Mouse (Mus musculus) heart, embryonic 15.5 days (tissue): ENCODE data around the gene Vmn1r85. TPM values are rescaled to one million over a fixed set of nuclear protein-coding genes. Genes with fewer than 3 reads are reported as not detected.

Experiments
- ATAC-seq: fragments of 200-750 bp; cut with Nextera tagmentation; replicated peaks from 2 replicates; pipeline ENCODE4 v1.8.0; 2017; ENCODE audit warnings: low read depth, moderate TSS enrichment; ENCODE audit not compliant: insufficient number of reproducible peaks, insufficient read depth, low FRiP score
- H3K27ac ChIP-seq: fragments of 300-500 bp; sonication (generic); 2 replicates; pipeline ENCODE4 v1.5.1; 2015; ENCODE audit warnings: mild to moderate bottlenecking, inconsistent platforms
- H3K27me3 ChIP-seq: fragments of 300-500 bp; sonication (generic); 2 replicates; pipeline ENCODE4 v1.6.1; 2015; ENCODE audit warnings: inconsistent platforms
- H3K36me3 ChIP-seq: fragments of 300-500 bp; sonication (generic); 2 replicates; pipeline ENCODE4 v1.6.1; 2015; ENCODE audit warnings: mild to moderate bottlenecking, inconsistent platforms
- H3K4me1 ChIP-seq: fragments of 300-500 bp; sonication (generic); replicated peaks from 2 replicates; pipeline ENCODE4 v1.6.1; 2015; ENCODE audit warnings: inconsistent platforms
- H3K4me2 ChIP-seq: fragments of 300-500 bp; sonication (generic); 2 replicates; pipeline ENCODE4 v1.6.1; 2015; ENCODE audit warnings: inconsistent platforms, mild to moderate bottlenecking, moderate library complexity
- H3K4me3 ChIP-seq: fragments of 300-500 bp; sonication (generic); 2 replicates; pipeline ENCODE4 v1.5.1; 2015; ENCODE audit warnings: mild to moderate bottlenecking, inconsistent platforms
- H3K9ac ChIP-seq: fragments of 300-500 bp; sonication (generic); 2 replicates; pipeline ENCODE4 v1.6.1; 2015; ENCODE audit warnings: mild to moderate bottlenecking, inconsistent platforms
- H3K9me3 ChIP-seq: fragments of 300-500 bp; sonication (generic); replicated peaks from 2 replicates; pipeline ENCODE4 v1.6.1; 2016; ENCODE audit warnings: inconsistent platforms
- WGBS: fragments of 180-500 bp; shearing (Covaris S2); methylation state at CpG from one replicate; pipeline ENCODE4 v1.1.7; 2015; ENCODE audit warnings: mixed read lengths; 5-methylcytosine and 5-hydroxymethylcytosine counted together
- polyA plus RNA-seq: library from polyadenylated mRNA; unstranded; fragments of >200 nt; fragmentation: Nextera tagmentation; extraction: Ambion mirVana; gene quantifications from 2 replicates; pipeline ENCODE4 v1.2.1, GENCODE M21; 2015

Gene Vmn1r85
- polyA plus RNA-seq, 1 experiment from 2014 or later, result not detected

DNA sequence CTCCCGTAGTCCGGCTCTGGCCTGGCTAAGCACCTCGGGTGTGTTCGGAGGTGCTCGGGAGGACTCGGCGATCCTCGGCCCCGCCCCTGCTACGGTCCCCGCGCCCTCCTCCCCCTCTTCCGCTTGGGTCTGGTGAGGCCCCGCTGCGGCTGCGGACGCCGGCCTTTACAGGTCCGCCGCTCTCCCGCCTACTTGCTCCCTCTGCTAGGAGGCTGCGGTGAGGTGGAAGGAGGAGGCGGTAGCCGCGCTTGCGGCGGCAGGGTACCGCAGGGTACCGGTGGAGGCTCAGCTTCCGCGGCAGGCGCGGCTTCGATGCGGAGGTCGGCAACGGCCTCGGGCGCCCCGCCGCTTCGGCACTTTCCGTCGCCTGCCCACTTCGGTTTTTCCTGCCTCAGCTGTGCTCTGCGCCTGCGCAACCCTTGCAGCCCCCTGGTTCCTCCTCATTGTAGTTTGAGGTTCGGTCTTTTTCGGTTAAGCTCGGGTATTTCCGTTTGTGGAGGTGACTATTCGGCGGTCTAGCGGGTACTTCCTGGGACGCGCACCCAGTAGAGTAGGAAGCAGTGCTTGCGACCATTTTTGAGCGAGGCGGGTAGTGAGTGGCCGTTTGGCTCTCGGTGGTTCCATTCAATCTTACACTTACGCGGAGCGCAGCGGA, 56.9 kb downstream of the Vmn1r85 start, which contains the start of gene Ube2m:
Ube2m (minus strand) TSS at position 375 of the 655 bp plus-strand sequence.
- under 1% methylated on average over 65 of the region's 65 CpGs for WGBS
- Histone ChIP-seq H3K4me1 (peaks cover 38% of the 10 kb centered on the region), H3K9ac (peak within 1 kb of the TSS; percentile 99), H3K4me3 (peak within 1 kb of the TSS; percentile 90), H3K4me2 (peak within 1 kb of the TSS; percentile 76), H3K9me3 (no peaks in the 10 kb centered on the region), H3K27me3 (peaks cover 17% of the 10 kb centered on the region), H3K36me3 (peaks cover 19% of the 10 kb centered on the region), H3K27ac (peak within 1 kb of the TSS; percentile 99)
- peak; percentile 92 for ATAC-seq

DNA sequence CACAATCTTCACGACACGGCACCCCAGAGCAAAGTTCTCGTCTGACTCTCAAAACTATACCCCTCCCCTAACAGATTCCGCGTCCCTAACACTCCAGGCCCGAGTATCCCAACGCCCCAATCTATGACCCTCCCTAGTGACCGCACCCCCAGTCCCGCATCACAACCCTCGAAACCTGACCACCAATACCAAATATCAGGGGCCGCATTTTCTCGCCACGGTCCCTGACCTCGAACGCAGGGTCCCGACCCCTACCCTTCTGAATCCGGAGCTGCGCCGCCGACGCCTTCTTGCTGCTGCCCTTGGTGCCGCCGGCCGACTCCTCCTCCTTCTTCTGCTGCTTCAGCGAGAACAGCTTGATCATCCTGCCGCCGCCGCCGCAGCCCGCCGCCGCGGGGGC, 57.6 kb downstream of the Vmn1r85 start:
- Histone ChIP-seq H3K36me3 (peaks cover 24% of the 10 kb centered on the region), H3K27me3 (peaks cover 10% of the 10 kb centered on the region; the same call in 1 of the 2 replicates), H3K27ac (peak overlapping the region; percentile 99), H3K4me2 (peak overlapping the region; percentile 76), H3K4me3 (peak overlapping the region; percentile 90), H3K9ac (peak overlapping the region; percentile 99), H3K9me3 (no peaks in the 10 kb centered on the region), H3K4me1 (peaks cover 42% of the 10 kb centered on the region)
- WGBS, result under 1% methylated on average over 31 of the region's 33 CpGs
- ATAC-seq, result no peak

DNA sequence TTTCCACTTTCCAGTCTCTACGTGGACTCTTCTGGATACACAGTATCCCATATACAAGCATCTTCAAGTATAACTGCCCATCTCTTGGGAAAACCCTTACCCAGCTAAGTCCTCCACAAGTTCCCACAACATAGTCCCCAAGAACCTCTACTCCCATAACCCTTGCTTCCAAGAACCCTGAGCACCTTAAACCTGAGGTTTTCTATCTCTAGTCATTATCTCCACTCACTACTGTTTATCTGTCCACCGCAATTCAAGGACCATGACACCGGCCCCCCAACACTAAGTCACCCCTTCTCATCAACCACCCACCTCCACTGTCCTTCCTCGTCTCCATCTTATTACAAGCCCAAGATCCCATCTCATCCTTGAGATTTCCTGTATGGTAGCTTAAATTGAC, 58.2 kb downstream of the Vmn1r85 start:
- Histone ChIP-seq H3K4me3 (peak overlapping the region; percentile 90), H3K4me2 (peak overlapping the region; percentile 76), H3K36me3 (peaks cover 30% of the 10 kb centered on the region), H3K9me3 (no peaks in the 10 kb centered on the region), H3K9ac (peak overlapping the region; percentile 99), H3K27ac (peak overlapping the region; percentile 99), H3K4me1 (peaks cover 42% of the 10 kb centered on the region), H3K27me3 (peaks cover 5% of the 10 kb centered on the region; the same call in 1 of the 2 replicates)
- no peak for ATAC-seq
- WGBS, result 24% methylated on average over 4 of the region's 4 CpGs

GRCm38 (mm10) chr7:13035211-13035855, 59.6 kb downstream of the Vmn1r85 start:
- WGBS, result 85% methylated on average over 17 of the region's 17 CpGs

GRCm38 (mm10) chr7:13034148-13034977, 60.6 kb downstream of the Vmn1r85 start, which contains the start of gene Chmp2a:
Gene Chmp2a (minus strand): TSS chr7:13034807.
- under 1% methylated on average over 45 of the region's 45 CpGs for WGBS
- Histone ChIP-seq H3K9me3 (no peaks in the 10 kb centered on the region), H3K4me2 (peak within 1 kb of the TSS; percentile 87), H3K27me3 (no peaks in the 10 kb centered on the region), H3K27ac (peak within 1 kb of the TSS; percentile 89), H3K36me3 (peaks cover 54% of the 10 kb centered on the region), H3K4me1 (peaks cover 41% of the 10 kb centered on the region), H3K9ac (peak within 1 kb of the TSS; percentile 83), H3K4me3 (peak within 1 kb of the TSS; percentile 72)
- ATAC-seq, result peak; percentile 74

More at GRCm38 (mm10) chr7:13035211-13035855, 59.6 kb downstream of the Vmn1r85 start:
- Histone ChIP-seq H3K27ac (peak overlapping the region; percentile 89), H3K27me3 (no peaks in the 10 kb centered on the region), H3K9me3 (no peaks in the 10 kb centered on the region), H3K9ac (no peak overlapping the region), H3K4me2 (peak overlapping the region; percentile 87), H3K36me3 (peaks cover 44% of the 10 kb centered on the region), H3K4me1 (peaks cover 42% of the 10 kb centered on the region), H3K4me3 (peak overlapping the region; percentile 72)
- no peak for ATAC-seq

DNA sequence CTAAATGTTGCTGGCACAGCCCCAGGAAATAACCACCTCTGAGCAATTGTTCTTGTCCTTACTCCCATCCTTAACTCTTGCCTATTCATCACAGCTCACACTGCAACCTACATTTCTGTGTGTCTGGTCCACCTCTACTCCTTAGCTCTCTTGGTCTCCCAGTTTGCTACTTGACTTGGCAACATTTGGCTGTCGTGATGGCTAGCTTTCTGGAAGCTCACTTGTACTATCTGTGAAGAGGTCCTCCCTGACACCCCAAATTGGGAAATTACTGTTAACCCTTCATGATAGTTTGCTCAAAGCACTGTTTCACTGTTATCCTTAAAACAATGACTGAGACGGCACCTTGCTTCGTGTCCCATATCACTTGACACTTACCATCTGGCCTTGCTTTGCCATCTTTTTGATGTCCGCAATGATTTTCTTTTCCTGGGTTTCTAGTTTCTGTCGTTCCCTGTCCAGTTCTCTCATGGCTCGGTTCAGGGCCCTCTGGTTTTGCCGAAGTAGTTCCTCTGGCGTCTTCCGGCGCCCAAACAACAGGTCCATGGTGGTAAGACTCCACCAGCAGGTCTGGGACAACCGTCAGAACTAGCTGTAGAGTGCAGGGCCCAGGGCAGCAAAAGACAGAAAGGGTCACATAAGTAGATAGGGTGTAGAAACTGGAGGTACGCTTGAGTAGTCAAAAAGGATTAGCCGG, 61.4 kb downstream of the Vmn1r85 start:
- WGBS, result 43% methylated on average over 13 of the region's 13 CpGs
- H3K4me2 ChIP-seq, result peak overlapping the region; percentile 87
- H3K9ac ChIP-seq, result peak overlapping the region; percentile 83
- no peaks in the 10 kb centered on the region for H3K27me3 ChIP-seq
- peak overlapping the region; percentile 89 for H3K27ac ChIP-seq
- peaks cover 33% of the 10 kb centered on the region for H3K4me1 ChIP-seq
- no peak for ATAC-seq
- no peaks in the 10 kb centered on the region for H3K9me3 ChIP-seq
- H3K36me3 ChIP-seq, result peaks cover 61% of the 10 kb centered on the region
- H3K4me3 ChIP-seq, result peak overlapping the region; percentile 72

Other genes with a start within 250 kb of the Vmn1r85 start
- gene Zfp128, start 214.0 kb downstream of the Vmn1r85 start, polyA plus RNA-seq, result 2.9 and 3.3 TPM in 2 replicates
- gene Zscan22, start 197.4 kb downstream of the Vmn1r85 start, polyA plus RNA-seq, result 9.5 and 11.2 TPM in 2 replicates
- gene Rps5, start 172.9 kb downstream of the Vmn1r85 start, polyA plus RNA-seq, result 453 and 535 TPM in 2 replicates
- 0.47 and 0.49 TPM in 2 replicates for gene Rnf225, start 167.8 kb downstream of the Vmn1r85 start, polyA plus RNA-seq
- 5.2 and 7.5 TPM in 2 replicates for gene Zfp324, start 129.3 kb downstream of the Vmn1r85 start, polyA plus RNA-seq
- gene Zfp446, start 117.3 kb downstream of the Vmn1r85 start, polyA plus RNA-seq, result 5.0 and 6.4 TPM in 2 replicates
- gene Slc27a5, start 97.0 kb downstream of the Vmn1r85 start, polyA plus RNA-seq, result 0.14 TPM in 1 of 2 replicates, not detected in the other
- 116 and 173 TPM in 2 replicates for gene Trim28, start 96.1 kb downstream of the Vmn1r85 start, polyA plus RNA-seq
- 12.2 and 18.0 TPM in 2 replicates for gene Zbtb45, start 85.1 kb downstream of the Vmn1r85 start, polyA plus RNA-seq
- 129 and 133 TPM in 2 replicates for gene Chmp2a, start 60.4 kb downstream of the Vmn1r85 start, polyA plus RNA-seq
- gene Ube2m, start 56.9 kb downstream of the Vmn1r85 start, polyA plus RNA-seq, result 107 and 130 TPM in 2 replicates
- gene Mzf1, start 40.4 kb downstream of the Vmn1r85 start, polyA plus RNA-seq, result 1.5 and 2.1 TPM in 2 replicates
- not detected in 2 replicates for gene Vmn1r86, start 24.7 kb upstream of the Vmn1r85 start, polyA plus RNA-seq
- gene Vmn1r87, start 45.0 kb upstream of the Vmn1r85 start, polyA plus RNA-seq, result not detected in 2 replicates
- not detected in 2 replicates for gene Vmn1r88, start 64.4 kb upstream of the Vmn1r85 start, polyA plus RNA-seq
- gene Vmn1r89, start 117.8 kb upstream of the Vmn1r85 start, polyA plus RNA-seq, result not detected in 2 replicates
- 47.8 and 57.2 TPM in 2 replicates for gene Lig1, start 182.1 kb upstream of the Vmn1r85 start, polyA plus RNA-seq
- 6.1 and 6.4 TPM in 2 replicates for gene Zswim9, start 183.5 kb upstream of the Vmn1r85 start, polyA plus RNA-seq
- 0.30 and 0.39 TPM in 2 replicates for gene Pla2g4c, start 229.5 kb upstream of the Vmn1r85 start, polyA plus RNA-seq